Mouse (Mus musculus): ENCODE results near the gene Nup160.

Nup160 gene

DNA sequence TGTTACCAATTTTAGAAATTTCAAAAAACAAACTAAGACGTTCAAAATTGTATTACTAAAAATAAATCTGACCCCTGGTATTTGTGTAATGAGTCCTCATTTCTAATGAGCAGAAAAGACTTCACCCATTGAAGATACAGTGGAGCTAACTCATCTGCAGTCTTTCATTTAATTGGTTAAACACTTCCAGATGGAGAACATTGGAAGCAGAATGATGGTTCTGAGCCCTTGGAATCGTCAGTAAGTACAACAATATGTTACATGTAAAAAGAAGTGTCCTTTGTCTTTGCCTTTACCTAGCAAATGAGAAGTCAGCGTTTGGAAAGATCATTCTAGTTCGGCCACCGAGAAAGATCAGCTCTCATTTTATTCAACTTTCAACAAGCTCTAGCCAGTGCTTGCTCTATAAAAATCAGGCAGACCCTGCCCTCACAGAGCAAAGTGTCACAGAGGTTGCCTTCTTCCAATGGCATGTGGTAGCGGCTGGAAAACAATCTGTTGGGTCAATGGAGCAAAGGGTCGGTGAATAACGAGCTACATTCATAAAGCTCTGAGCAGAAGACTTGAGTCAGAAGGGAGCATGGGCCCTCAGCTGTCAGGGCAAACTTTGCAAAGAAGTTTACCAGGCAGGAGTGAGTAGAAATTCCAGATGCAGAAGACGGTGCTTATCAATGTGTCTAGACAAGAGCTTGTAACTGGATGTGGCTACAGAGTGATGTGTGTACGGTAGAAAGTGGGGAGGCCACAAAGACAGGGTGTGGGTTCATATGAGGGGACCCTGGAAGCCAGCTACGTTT, 10.2 kb upstream of the Nup160 start:
- DNase-seq: no peak

DNA sequence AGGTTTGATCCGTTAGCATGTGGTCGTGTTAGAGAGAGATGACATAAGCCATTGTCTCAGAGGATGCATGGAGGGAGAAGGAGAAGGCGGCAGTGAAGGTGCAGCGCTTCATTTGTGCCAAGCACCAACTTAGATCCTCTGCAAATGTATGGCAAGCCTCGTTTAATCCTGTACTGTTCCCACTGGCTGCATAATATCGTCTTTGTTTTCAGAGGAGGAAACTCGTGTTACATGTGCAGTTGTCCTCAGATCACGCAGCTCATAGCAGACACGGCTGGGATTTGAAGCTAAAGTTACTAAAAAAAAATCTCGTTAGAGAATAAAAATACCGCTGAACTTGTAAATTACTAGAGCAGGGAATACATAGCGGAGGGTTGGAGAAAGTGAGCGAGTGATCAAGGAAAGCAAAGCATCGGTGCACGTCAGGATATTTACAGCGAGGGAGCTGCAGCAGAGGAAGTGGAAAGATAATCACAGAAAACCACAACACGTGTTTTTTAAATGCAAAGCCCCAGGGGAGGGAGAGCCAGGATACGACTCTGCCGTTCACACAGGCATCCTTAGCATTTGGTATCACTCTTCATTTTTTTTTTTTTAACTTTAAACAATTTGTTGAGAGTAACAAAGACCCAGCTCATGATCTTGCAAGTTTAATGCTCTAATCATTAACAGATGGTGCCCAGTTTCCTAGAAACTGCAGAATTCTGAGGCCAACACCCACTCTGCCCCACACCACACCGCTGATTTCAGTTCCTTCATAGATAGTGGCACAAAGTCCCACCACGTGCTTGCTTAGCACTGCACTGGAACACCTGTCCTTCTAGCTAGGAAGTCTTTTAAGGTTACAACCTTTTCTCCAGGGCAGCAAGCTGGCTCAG, 9.4 kb upstream of the Nup160 start:
- peak; percentile 35 for DNase-seq

DNA sequence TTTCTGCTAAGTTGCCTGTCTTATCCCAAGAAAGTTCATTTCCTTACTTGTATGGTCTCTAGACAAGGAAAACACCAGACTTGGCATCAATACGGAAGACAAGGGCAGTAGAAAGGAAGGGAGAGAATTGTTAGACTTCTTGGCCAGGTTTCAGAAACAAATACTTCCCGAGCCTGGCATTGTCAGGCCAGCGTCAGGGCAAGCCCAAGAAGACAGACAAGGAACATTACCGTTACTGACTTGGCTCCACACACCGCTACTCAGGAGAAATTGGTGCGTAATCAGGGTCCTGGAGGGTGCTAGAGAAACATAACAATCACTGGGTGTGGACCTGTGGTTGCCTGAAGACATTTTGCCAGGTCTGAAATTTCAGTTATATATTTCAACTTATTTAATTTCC, 6.7 kb upstream of the Nup160 start:
- peak; percentile 75 for DNase-seq

DNA sequence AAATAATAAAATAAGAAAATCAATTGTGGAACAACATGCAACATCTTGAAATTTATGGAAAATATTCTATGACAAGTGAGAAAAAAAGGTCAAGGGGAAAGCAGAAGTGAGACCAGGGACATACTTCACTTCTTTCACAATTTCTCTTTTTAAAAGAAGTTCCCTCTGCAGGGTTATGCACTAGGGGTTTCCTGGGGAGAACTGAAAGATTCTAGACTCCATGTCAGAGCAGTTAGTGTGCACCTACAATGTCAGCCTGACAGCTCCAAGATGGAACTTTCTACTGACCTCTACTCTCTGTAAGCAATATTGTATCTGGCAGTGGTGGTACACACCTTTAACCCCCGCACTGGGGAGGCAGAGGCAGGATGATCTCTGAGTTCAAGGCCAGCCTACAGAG, 3.7 kb upstream of the Nup160 start:
- no peak for DNase-seq

DNA sequence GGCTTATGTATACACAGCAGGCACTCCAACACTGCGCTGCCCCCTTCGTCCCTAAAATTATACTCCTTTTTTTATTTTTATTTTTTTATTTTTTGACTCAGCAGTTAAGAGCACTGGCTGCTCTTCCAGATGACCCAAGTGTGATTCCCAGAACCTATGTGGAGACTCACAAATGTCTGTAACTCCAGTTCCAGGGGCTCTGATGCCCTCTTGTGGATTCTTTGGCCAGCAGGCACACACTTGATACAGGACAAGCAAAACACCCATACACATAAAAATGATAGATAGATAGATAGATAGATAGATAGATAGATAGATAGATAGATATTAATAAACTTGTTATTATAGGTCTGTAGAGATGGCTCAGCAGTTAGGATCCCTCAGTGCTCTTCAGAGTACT, 2.5 kb upstream of the Nup160 start:
- DNase-seq: peak; percentile 35

DNA sequence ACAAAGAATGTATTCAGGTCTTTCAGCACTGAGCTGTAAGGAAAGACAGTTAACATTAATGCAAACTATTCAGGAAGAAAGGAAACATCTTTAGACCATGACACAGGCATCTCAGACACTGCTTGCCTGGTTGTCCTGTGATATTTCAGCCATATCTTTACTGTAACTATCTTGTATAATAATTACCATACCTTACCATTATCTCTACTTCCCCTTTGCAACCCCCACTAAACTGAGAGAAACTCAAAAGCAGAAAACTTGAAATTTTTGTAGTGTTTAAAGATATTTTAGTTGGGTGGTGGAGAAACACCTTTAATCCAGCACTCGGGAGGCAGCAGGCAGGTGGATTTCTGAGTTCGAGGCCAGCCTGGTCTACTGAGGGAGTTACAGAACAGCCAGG, 1.5 kb upstream of the Nup160 start:
- DNase-seq: no peak

DNA sequence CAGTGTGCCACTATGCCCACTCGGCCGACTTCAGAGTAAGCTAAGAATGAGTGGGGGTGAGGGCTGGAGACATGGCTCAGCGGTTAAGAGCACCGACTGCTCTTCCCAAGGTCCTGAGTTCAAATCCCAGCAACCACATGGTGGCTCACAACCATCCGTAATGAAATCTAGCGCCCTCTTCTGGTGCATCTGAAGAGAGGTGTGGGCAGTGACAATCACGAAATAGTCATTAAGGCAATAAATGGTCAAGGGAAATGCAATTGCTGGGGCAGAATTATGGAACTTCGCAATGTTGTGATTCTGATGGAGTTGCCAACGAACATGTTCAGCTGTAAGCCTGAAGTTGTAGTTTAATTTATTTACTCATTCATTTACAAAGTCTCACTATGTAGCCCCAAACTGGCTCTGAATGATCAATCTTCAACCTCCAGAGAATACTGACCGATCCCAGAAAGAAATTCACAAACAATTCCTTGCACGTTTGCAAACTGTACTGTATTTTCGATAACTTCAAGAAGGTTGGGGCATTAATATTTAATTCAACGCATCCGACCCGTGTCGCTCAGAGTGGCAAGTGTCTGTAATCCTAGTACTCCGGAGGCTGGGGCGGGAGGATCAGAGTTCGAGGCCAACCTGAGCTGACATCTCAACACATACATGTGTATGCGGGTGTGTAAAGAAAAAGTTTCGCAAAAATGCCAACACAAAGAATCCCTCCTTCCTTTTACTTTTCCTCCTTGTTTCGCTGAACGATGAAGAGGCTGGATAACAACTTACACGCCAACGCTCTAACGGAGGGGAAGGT, 1.4 kb downstream of the Nup160 start:
- peak; percentile 12 for DNase-seq

DNA sequence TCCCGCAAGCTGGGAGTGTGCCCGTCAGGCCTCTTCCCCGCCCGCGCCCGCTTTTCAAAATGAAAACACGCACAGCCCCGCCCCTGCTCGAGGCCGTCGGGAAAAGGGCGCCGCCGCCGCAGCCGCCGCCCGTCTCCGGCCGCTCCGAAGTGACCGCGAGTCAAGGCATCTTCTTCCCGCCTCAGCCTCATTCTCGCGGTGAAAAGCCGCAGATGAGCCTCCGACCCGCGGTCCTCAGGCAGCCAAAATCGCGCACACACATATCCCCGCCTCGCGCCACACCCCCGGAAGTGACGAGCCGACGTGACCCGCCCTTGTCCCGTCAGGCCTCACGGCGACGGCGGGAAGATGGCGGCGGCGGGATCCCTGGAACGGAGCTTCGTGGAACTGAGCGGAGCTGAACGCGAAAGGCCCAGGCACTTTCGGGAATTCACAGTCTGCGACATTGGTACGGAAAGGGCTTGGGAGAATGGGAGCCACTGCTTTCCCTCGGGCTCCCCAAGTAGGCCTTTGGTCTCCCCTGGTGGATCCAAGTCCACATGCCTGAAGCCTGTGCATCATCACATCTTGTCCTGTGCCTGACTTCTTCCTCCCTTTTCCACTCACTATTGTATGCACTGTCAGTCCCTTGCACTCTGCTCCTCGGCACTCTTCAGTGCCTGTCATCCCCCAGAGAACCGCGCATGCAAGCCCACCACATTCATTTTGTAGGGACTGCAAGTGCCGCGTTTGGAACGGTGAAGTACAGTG, 2.2 kb downstream of the Nup160 start:
- DNase-seq: peak; percentile 95

DNA sequence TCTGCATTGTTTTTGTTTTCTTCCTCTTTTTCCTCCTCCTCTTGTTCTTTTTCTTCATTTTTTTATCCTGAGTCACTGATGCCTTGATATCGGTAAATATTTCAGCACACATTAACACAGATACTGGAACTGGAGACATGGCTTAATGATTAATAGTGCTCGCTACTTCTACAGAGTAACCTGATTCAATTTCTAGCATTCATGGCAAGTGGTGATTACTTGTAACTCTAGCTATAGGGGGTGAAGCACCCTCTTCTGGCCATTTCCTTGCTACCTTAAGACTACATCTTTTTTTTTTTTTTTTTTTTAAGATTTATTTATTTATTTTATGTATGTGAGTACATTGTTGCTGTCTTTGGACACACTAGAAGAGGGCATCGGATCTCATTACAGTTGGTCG, 23.9 kb downstream of the Nup160 start:
- no peak for DNase-seq

DNA sequence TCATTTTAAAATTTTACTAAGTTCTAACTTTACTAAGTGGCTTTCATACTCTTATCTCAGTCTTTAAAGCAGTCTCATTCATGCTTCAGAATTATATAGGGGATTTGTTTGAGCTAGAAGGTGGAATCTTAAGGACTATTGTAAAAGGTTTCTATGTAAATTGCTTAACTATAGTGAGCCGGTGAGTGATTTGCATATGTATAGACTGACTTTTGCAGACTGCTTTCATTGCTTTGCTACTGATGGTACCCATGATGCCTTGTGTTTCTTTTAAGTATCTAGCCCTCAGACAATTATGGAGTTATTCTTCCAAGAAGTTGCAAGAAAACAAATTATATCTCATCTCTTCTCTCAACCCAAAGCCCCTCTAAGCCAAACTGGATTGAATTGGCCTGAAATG, 31.5 kb downstream of the Nup160 start:
- DNase-seq: no peak

DNA sequence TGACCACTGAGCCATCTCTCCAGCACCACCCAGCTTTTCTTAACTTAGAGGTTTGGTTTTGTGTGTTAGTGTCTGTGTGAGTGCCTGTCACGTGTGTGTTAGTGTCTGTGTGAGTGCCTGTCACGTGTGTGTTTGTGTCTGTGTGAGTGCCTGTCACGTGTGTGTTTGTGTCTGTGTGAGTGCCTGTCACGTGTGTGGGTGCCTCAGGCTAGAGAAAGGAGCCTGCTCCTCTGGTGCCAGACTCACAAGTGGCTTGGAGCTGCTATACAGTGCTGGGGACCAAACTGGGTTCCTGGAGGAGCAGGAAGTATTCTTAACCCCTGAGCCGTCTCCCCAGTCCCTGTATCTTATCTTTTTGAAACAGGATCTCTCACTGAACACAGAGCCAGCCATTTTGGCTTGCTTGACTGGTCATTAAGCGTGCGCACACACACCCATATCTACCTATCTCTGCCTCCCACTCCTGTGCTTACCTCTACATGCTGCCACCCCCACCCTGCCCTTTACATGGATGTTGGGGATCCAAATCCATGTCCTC, 38.6 kb downstream of the Nup160 start:
- DNase-seq: no peak

DNA sequence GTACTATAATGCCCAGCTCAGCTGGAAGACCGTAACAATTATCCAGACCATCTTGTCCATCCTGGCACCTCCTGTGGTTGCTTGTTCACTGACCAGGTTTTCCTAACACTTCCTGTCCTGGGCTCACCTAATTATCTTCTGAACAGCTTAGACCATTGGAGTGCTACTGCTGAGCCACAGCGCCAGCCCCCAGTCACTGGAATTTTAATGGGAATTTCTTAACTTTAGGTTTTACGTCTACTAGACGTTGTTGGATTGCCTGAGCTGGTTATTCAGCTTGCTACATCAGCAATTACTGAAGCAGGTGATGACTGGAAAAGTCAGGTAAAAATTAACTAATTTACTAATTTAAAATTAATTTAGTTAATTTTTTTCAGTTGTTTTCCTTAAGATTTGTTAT, 40.4 kb downstream of the Nup160 start:
- no peak for DNase-seq

DNA sequence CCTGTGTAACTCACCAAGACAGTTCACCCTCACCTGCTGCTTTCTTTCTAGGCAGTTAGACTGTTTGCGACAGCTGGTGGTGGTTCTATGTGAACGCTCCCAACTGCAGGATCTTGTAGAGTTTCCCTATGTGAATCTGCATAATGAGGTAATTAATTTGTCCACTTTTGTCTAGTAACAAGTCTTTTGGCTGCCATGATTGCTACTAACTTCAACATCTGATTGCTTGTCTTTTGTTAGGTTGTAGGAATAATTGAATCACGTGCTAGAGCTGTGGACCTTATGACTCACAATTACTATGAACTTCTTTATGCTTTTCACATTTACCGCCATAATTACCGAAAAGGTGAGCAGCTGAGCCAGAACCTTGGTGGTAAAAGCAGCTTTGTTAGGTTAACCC, 40.9 kb downstream of the Nup160 start:
- no peak for DNase-seq

DNA sequence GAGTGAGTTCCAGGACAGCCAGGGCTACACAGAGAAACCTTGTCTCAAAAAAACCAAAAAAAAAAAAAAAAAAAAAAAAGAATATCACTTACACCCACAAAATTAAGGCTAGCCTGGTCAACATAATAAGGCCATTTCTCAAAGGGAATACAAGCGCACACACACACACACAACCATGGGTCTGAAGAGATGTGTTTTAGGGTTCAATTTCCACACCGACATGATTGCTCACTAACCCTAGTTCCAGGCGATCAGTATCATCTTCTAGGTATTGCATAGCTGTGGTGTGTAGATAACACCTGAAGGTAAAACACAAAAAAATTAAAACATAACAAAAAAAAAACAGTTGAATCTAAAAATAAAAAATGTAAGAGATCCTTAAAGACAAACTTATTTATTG, 49.8 kb downstream of the Nup160 start:
- DNase-seq: no peak

DNA sequence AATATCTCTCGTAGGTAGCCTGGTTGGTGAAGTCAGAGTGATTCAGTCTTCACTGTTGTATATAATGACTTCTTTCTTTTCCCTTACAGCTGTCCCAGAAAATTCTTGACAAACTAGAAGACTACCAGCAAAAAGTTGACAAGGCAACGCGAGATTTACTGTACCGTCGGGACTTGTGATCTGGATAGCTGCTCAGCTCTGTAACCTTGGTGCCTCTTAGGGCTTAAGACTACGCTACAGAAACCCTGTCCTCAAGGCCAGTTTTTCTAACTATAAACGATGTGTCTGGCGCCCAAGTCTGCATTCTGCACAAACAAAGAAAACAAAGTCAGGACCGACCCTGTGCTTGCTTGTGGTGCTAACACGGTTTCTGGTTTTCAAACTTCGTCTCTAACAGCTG, 58.3 kb downstream of the Nup160 start:
- DNase-seq: no peak

DNA sequence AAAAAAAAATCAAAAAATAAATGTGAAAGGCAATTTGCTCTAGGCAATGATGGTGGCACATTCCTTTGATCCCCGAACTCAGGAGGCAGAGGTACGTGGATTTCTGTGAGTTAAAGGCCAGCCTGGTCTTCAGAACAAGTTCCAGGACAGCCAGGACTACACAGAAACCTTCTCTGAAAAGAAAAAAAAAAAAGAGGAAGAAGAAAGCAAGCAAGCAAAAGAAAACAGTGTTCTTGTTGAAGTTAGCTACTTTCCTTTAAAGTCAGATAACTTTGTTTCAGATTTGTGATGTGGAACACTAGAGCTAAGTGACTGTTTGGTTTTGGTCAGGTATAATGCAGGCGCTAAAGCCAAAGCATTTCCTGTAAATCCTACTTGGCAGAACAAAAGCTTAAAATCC, 61.8 kb downstream of the Nup160 start:
- DNase-seq: no peak

DNA sequence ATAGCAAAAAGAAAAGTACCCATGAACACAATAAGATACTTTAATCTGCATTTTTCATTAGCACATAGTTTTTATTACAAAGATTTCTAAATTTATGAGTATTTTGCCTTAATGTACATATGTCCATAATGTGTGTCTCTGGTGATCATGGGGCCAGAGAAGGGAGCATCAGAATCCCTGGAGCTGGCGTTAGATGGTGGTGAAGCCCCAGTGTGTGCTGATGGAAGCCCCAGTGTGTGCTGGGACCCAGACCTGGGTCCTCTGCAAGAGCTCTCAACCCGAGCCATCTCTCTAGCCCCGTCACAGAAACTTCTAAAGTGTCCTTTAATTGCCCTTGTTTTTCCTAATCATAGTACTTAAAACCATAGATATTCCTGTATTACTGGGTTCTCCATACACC, 62.3 kb downstream of the Nup160 start:
- DNase-seq: no peak

DNA sequence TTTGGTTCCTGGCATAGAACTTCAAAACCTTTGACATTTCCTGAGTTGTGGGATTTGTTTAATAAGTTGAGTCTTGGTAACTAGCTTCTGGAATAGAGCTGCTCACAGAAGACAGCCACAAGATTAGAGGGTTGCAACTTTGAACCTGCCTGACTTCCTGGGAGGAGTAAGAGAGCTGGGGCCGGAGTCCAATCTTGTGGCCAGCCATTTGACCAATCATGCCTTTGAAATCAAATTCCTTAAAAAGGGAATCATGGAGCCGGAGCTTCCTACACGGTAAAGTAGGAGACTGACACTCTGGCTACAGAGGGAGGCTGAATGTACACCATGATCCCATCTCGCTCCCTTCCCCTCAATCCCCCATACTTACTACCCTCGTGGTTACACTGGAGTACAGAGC, 62.9 kb downstream of the Nup160 start:
- no peak for DNase-seq

DNA sequence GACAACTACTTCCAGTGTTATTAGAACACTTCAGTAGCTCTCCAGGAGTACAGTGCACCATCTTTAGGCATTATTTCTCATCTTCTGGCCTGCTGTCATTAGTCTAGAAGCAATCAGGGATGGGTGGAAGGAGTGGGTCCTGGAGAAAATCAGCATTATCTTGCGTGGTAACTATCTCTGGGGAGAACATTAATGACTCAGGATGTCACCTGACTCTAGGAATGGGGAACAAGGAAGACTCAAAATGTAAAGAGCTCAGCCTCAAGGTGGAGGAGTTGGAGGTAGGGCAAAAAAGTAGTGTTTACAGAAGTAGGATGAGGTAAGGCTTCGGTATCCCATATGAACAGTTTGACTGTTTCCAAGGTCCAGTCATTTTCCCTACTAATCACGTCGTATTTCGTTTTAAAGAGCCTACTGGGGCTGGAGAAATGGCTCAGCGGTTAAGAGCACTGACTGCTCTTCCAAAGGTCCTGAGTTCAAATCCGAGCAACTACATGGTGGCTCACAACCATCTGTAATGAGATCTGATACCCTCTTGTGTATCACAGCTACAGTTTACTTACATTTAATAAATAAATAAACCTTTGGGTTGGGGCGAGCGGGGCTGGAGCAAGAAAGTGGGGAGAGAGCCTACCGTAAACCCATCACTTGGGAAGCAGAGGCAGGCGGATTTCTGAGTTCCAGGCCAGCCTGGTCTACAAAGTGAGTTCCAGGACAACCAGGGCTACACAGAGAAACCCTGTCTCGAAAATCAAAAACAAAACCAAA, 67.5 kb downstream of the Nup160 start:
- peak; percentile 3 for DNase-seq

DNA sequence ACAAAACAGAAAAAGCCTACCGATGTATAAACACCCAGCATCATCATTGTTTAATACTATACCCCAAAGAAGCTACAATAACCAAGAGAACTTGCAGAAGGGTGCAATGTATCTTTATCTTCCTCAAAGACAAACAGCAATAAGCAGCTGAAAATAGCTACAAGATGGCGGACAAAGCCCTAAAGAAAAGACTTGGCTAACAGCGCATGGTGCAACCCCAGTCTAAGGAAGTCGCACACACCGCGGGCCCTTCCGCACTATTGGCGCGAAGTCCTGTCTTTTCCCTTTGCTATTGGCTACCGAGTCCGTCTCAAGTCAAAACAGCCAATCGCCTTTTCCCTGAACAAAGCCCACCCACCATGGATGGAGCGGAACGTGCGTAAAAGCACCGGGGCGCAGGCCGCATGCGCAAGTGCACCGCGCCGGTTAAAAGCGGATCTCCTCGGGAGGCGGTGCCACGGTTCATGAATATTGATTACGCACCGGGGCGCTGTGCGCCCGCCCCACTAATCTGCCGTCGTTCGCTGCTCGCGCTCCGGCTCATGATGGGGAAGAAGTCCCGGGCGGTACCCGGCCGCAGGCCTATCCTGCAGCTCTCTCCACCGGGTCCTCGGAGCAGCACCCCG, 68.2 kb downstream of the Nup160 start, which contains the start of gene Fnbp4:
TSS of gene Fnbp4 (plus strand) at position 318 of the 626 bp plus-strand sequence.
- DNase-seq: peak; percentile 99

All from lung, postnatal 36 days (tissue).